Mouse (Mus musculus) heart, embryonic 11.5 days (tissue): ENCODE data around the gene Frmd4b. TPM values are rescaled to one million over a fixed set of nuclear protein-coding genes. Genes with fewer than 3 reads are reported as not detected.
"Not testable (repeated sequence)": the region's sequence is repeated elsewhere in the genome, so short reads cannot be mapped to it uniquely, and the experiment has no call there.

Experiments
- ATAC-seq: fragments of 200-750 bp; cut with Nextera tagmentation; replicated peaks from 2 replicates; pipeline ENCODE4 v1.8.0; 2017; ENCODE audit warnings: moderate library complexity; ENCODE audit not compliant: insufficient number of reproducible peaks, low FRiP score, low TSS enrichment
- H3K27ac ChIP-seq: fragments of 300-500 bp; sonication (generic); 2 replicates; pipeline ENCODE4 v1.5.1; 2014; ENCODE audit warnings: mild to moderate bottlenecking, low read depth, low read length
- H3K27me3 ChIP-seq: fragments of 300-500 bp; sonication (generic); 2 replicates; pipeline ENCODE4 v1.6.1; 2014; ENCODE audit warnings: mild to moderate bottlenecking, low read length, mixed read lengths; ENCODE audit not compliant: control insufficient read depth, insufficient read depth
- H3K36me3 ChIP-seq: fragments of 300-500 bp; sonication (generic); 2 replicates; pipeline ENCODE4 v1.6.1; 2014; ENCODE audit warnings: mild to moderate bottlenecking, low read length, moderate library complexity, mixed read lengths; ENCODE audit not compliant: control insufficient read depth, insufficient read depth
- H3K4me1 ChIP-seq: fragments of 300-500 bp; sonication (generic); 2 replicates; pipeline ENCODE4 v1.6.1; 2014; ENCODE audit warnings: low read length; ENCODE audit not compliant: control insufficient read depth, insufficient read depth
- H3K4me2 ChIP-seq: fragments of 300-500 bp; sonication (generic); 2 replicates; pipeline ENCODE4 v1.6.1; 2014; ENCODE audit warnings: mild to moderate bottlenecking, moderate library complexity
- H3K4me3 ChIP-seq: fragments of 300-500 bp; sonication (generic); 2 replicates; pipeline ENCODE4 v1.5.1; 2014; ENCODE audit warnings: low read depth, low read length
- H3K9ac ChIP-seq: fragments of 300-500 bp; sonication (generic); 2 replicates; pipeline ENCODE4 v1.6.1; 2014; ENCODE audit warnings: mild to moderate bottlenecking, low read depth, low read length, moderate library complexity
- H3K9me3 ChIP-seq: fragments of 300-500 bp; sonication (generic); replicated peaks from 2 replicates; pipeline ENCODE4 v1.6.1; 2016; ENCODE audit warnings: low read length; ENCODE audit not compliant: control insufficient read depth
- WGBS: fragments of 180-500 bp; shearing (Covaris S2); extraction: QIAGEN DNeasy Blood & Tissue Kit; methylation state at CpG from one replicate; pipeline ENCODE4 v1.1.7; 2014; ENCODE audit not compliant: insufficient replicate concordance; 5-methylcytosine and 5-hydroxymethylcytosine counted together
- polyA plus RNA-seq: library from polyadenylated mRNA; unstranded; fragments of >200 nt; fragmentation: Nextera tagmentation; extraction: Ambion mirVana; gene quantifications from 2 replicates; pipeline ENCODE4 v1.2.1, GENCODE M21; 2014

Frmd4b gene
- polyA plus RNA-seq, 1 experiment from 2014 or later, result 29.3 TPM

DNA sequence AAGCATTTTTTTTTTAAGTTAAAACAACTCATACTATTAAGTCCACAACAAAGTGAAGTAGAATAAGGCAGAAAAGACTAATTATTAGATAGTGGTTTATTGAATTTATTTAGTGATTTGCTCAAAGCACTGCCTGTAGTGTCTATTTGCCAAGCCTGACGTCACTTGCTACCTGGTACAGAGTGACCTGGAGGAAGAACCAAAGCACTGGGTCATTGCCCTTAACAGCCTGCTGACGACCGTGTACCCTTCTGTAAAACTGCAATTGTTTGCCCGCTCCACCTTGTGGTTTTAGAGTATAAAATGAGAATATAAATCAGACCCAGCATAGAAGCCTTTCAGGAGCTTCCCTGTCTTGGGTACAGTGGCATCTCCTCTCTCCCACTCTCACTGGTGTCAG lies 355.1 kb downstream of the Frmd4b start:
- 79% methylated on average over 4 of the region's 4 CpGs for WGBS
- ATAC-seq, result no peak

DNA sequence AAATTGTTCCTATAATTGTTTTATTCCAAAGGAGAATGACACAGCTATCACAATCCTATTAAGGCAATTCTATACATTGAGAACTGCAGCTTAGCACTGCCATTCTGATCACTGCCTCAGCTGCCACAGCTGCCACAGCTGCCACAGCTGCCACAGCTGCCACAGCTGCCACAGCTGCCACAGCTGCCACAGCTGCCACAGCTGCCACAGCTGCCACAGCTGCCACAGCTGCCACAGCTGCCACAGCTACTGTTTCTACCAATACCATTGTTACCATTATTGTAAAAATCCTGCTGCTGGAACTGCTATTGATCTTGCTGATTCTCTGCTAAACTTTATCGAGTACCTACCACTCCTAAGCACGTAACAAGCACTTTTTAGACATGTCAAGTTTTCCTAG lies 357.4 kb downstream of the Frmd4b start:
- ATAC-seq, H3K9me3 ChIP-seq, H3K27me3 ChIP-seq, H3K36me3 ChIP-seq, H3K27ac ChIP-seq, H3K9ac ChIP-seq, H3K4me2 ChIP-seq, H3K4me1 ChIP-seq, H3K4me3 ChIP-seq: not testable (repeated sequence)
- WGBS, result 89% methylated on average over 2 of the region's 2 CpGs

More for the DNA sequence above, 355.1 kb downstream of the Frmd4b start:
- Histone ChIP-seq H3K27ac (no peak overlapping the region), H3K4me2 (no peak overlapping the region), H3K36me3 (no peaks in the 10 kb centered on the region), H3K4me3 (no peak overlapping the region), H3K4me1 (0 out of 2 replicates have a peak, but pooled peaks cover 7% of the 10 kb centered on the region), H3K27me3 (no peaks in the 10 kb centered on the region), H3K9me3 (no peaks in the 10 kb centered on the region), H3K9ac (no peak overlapping the region)

DNA sequence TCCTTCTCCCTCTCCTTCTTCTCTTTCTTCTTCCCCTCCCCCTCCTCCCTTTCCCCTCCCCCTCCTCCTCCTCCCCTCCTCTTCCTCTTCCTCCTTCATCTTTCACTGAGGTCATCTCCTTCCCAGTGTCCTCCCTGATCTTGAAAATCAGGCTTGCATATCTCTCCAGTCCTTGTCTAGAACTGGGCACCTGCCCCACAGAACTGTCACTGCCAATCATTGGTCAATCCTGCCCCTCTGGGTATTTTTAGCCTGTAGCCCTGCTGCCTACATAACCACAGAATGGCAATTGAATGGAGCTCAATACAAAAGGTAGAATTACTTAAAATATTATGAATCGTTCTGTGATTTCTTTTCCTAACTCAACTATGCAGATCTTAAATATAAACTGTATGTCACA lies 358.9 kb downstream of the Frmd4b start:
- Histone ChIP-seq H3K27me3 (no peaks in the 10 kb centered on the region), H3K9ac (no peak overlapping the region), H3K36me3 (no peaks in the 10 kb centered on the region), H3K27ac (no peak overlapping the region), H3K4me3 (no peak overlapping the region), H3K4me1 (0 out of 2 replicates have a peak, but pooled peaks cover 5% of the 10 kb centered on the region), H3K9me3 (no peaks in the 10 kb centered on the region), H3K4me2 (no peak overlapping the region)
- 67% methylated on average over 1 of the region's 1 CpGs for WGBS
- no peak for ATAC-seq

DNA sequence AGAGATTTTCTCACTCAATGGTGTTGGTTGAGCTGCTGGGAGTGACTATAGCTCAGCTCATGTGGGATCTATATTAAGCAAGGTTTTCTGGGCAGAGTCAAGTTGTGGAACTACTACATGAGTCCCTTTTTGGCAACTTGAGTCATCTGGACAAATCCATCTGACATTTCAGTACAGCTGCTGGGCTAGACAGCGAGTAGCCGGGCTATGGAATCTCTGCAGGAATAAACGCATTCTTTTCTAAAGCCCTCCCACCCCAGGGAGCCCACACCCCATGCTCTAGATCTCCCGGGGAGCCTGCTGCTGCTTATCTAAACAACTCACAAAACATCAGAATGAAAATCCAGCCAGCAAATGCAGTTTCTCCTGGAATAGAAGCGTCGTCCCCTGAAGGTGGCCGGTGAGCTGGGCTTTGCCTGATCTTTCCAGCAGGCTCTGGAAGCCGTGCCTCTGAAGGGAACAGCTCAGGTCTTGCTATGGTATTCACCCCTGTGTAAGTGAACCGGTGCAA lies 364.6 kb downstream of the Frmd4b start, which contains the start of gene Lmod3:
Gene Lmod3 (minus strand): TSS at position 49 of the 511 bp plus-strand sequence.
- 8% methylated on average over 9 of the region's 9 CpGs for WGBS
- Histone ChIP-seq H3K27ac (peak within 1 kb of the TSS; percentile 96), H3K9me3 (no peaks in the 10 kb centered on the region), H3K36me3 (no peaks in the 10 kb centered on the region), H3K9ac (peak within 1 kb of the TSS; percentile 68), H3K4me2 (peak within 1 kb of the TSS; percentile 53), H3K4me3 (peak within 1 kb of the TSS; percentile 21), H3K27me3 (no peaks in the 10 kb centered on the region), H3K4me1 (no peaks in the 10 kb centered on the region)
- peak; percentile 55; the same call in 1 of the 2 replicates for ATAC-seq

DNA sequence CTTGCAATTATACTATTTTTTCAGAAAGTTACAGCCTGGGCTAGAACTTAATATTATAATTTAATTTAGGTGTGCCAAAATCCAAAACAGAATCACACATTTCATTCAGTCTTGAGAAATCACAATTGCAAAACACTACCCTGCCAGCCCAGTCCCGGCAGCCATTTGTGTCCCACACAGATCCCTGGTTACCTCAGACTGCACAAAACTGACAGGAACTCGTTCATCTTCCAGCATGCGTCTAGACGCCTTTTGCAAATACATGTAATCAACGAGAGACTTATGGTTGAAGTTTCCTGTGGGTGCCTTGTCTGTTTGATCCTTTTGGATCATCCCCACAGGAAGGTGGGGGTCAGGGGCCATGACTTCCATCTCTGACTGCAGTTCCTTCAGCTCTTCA lies 365.3 kb downstream of the Frmd4b start:
- Histone ChIP-seq H3K4me2 (peak overlapping the region; percentile 53), H3K36me3 (no peaks in the 10 kb centered on the region), H3K27ac (peak overlapping the region; percentile 96), H3K4me1 (no peaks in the 10 kb centered on the region), H3K9ac (peak overlapping the region; percentile 28), H3K4me3 (peak overlapping the region; percentile 18), H3K9me3 (no peaks in the 10 kb centered on the region), H3K27me3 (no peaks in the 10 kb centered on the region)
- no peak for ATAC-seq
- whole genome bisulfite sequencing, result 40% methylated on average over 5 of the region's 5 CpGs

DNA sequence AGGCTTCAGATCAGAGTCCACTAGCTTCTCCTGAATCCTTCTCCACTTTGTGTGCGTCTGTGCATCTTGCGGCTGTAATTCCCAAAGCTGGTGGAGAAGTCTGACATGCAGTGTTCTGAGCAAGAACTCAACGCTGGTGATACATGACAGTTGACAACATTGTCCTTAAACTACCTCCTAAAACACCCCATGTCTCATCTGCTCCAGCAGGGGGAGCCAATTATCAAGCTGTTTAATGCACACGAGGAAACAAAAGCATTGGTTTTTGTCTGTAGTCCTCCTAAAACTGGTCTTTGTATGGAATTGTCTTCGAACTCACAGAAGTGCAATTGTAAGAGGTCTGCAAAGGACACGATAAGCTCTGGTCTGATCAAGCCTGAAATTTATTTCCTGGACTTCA lies 366.4 kb downstream of the Frmd4b start:
- H3K27ac ChIP-seq, result no peak overlapping the region
- WGBS, result 35% methylated on average over 6 of the region's 6 CpGs
- H3K9me3 ChIP-seq, result no peaks in the 10 kb centered on the region
- 0 out of 2 replicates have a peak overlapping the region, but pooled peaks have one; percentile 12 for H3K4me3 ChIP-seq
- no peak for ATAC-seq
- peak overlapping the region; percentile 53 for H3K4me2 ChIP-seq
- no peaks in the 10 kb centered on the region for H3K36me3 ChIP-seq
- H3K9ac ChIP-seq, result peak overlapping the region; percentile 24; the same call in 1 of the 2 replicates
- no peaks in the 10 kb centered on the region for H3K4me1 ChIP-seq
- H3K27me3 ChIP-seq, result no peaks in the 10 kb centered on the region

DNA sequence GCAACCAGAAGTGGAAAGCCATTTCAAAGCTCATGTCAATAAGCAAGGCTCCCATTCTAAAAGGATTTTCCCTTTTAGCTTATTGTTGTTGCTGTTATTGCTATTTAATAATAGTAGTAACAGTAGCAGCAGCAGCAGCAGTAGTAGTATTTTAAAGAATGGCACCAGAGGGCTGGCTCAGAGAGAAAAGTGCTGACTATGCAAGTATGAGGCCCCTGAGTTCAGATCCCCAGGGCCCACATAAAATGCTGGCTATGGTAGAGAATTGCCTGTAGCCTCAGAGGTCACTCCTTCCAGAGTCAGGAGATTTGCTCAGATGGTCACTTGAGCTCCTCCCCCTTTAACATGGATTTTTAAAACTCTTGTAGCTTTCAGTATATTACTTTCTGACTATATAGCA lies 372.1 kb downstream of the Frmd4b start:
- Histone ChIP-seq H3K9ac (no peak overlapping the region), H3K4me2 (no peak overlapping the region; the same call in 1 of the 2 replicates), H3K9me3 (no peaks in the 10 kb centered on the region), H3K4me3 (no peak overlapping the region), H3K27ac (no peak overlapping the region), H3K4me1 (0 out of 2 replicates have a peak, but pooled peaks cover 2% of the 10 kb centered on the region), H3K36me3 (no peaks in the 10 kb centered on the region), H3K27me3 (no peaks in the 10 kb centered on the region)
- ATAC-seq, result no peak

DNA sequence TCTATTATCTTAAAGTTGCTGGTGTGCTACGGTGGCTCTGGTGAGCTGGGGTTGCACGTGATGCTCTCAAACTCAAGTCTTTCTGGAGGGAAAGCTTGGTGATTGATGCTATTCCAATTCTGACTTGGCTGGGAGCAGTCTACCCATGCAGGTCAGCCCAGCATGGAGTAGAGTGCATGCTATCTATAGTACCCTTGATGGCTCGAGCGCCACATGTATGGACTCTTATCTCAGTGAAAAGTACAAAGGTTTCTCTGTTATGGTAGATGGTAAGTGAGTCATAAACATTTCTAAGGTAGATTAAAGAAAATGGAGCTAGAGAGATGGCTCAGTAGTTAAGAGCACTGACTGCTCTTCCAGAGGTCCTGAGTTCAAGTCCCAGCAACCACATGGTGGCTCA lies 374.8 kb downstream of the Frmd4b start:
- Histone ChIP-seq H3K27ac (no peak overlapping the region), H3K9ac (no peak overlapping the region), H3K27me3 (no peaks in the 10 kb centered on the region), H3K4me2 (no peak overlapping the region), H3K4me3 (no peak overlapping the region), H3K36me3 (no peaks in the 10 kb centered on the region), H3K9me3 (no peaks in the 10 kb centered on the region), H3K4me1 (0 out of 2 replicates have a peak, but pooled peaks cover 2% of the 10 kb centered on the region)
- no peak for ATAC-seq
- 85% methylated on average over 4 of the region's 4 CpGs for WGBS

DNA sequence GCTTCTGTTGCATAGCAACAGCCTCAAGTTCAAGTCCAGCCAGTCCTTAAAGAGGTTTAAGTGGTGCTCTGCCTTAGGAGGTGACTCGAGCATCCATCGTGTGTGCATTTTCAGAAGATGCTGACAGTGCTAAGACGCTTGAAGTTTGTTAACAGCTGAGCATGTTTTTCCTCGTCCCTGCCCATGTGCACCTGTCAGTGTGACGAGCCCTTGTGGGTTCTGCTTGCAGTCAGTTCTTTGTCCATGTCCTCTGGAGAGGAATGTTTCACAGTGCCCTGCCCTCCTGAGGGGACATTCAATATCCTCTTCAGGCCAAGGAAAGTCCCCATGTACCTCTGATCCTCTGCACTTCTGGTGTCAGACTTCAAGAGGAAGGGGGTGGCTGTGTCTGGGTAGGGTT lies 377.2 kb downstream of the Frmd4b start:
- 75% methylated on average over 5 of the region's 5 CpGs for WGBS
- Histone ChIP-seq H3K4me3 (no peak overlapping the region), H3K4me2 (no peak overlapping the region), H3K27me3 (no peaks in the 10 kb centered on the region), H3K36me3 (no peaks in the 10 kb centered on the region), H3K9ac (no peak overlapping the region), H3K9me3 (no peaks in the 10 kb centered on the region), H3K4me1 (no peaks in the 10 kb centered on the region), H3K27ac (no peak overlapping the region)
- ATAC-seq, result no peak
